Mouse (Mus musculus): ENCODE results near the gene Sh3gl1. TPM values are rescaled to one million over a fixed set of nuclear protein-coding genes. Genes with fewer than 3 reads are reported as not detected.
"Not testable (repeated sequence)": the region's sequence is repeated elsewhere in the genome, so short reads cannot be mapped to it uniquely, and the experiment has no call there.

The Sh3gl1 gene
- total RNA-seq (2021) = 10 to 100 TPM; 37.8 to 38.5 TPM

DNA sequence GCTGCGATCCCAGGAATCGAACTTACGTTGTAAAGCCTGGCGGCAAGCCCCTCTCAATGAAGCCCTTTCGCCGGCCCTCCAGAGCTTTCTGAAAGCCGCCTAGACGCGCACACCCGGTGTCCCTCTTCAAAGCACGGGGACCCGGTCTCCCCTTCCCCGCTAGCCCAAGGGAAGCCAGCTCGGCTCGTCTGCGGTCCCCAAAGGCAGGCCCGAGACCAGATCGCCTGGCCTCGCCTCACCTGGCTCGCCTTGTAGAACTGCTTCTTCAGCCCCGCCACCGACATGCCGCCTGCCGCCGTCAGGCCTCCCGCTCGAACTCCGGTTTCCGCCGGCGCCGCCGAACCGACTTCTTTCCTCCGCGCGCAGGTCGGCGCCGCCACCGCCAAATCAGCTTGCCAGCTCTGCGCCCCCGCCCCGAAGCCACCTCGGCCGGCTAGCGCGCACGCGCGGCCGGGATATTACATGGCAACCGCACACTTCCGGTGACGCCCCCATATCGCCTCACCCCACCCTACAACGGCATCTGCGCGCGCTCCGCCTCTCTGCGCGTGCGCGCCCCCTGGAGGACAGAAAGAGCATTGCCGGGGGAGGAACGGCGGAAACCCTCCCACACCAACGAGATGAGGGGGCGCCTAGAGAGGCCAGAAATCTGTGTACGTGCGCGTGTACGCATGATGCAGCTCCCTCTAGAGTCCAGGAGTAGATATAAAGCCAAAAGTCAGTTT lies at the start of gene Sh3gl1:
Gene Sh3gl1 (minus strand): TSS at position 460 of the 725 bp plus-strand sequence.
- DNase-seq = peak; percentile 100

DNA sequence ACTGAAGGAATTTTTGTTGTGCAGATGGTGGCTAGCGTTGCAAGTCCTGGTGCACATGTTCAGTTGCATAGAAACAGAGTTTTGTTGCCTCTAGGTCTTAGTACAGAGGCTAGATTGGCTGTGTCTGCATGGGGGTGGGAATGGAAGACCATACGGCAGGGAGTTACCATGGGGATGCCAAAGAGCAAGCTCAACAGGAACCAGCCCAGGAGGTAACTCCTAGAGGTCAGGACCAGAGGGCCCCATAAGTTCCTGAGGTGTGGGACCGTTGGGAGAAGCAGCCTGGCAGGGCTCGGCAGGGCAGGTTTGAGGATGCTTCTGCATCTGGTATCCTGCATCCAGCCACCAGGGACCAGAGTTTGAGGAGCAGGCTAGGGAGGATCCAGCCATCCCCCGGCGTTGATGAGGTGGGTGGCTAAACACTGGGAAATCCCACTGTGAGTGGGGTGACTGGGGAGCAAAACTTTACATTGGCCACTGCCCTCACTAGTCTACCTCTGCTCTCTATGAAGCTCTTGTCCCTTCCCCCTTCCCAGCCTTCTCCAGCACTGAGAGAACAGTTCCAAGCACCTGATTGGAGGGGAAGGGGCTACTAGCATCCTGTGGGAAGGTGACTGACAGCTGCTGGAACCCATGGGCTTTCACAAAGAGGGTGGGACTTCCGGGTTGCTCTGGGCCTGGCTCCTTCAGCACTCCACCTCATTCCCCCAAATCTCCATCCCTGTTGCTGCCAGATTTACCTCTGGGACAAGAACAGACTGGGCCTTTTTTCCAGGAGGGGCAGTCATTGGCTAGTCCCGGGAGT lies 44.5 kb upstream of the Sh3gl1 start:
- peak; percentile 52 for DNase-seq

DNA sequence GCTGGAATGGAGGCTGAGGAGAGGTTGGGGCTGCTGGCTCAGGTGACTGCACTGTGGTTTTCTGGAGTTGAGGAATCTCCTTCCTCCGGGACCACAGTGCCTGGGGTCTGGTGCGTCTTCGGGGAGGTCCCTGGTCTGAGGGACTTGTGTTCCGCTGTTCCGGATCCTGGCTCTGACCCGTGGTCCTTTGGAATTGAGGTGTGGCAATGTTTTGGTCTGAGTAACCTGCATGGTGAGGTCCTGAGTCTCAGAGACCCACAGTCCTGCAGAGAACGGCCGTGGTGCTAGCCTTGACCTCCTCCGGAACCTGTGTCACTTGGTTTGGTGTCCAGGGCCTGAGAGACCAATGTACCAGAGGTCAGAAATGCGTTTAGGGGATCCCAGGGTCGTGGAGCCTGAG lies 43.5 kb upstream of the Sh3gl1 start:
- DNase-seq = no peak

DNA sequence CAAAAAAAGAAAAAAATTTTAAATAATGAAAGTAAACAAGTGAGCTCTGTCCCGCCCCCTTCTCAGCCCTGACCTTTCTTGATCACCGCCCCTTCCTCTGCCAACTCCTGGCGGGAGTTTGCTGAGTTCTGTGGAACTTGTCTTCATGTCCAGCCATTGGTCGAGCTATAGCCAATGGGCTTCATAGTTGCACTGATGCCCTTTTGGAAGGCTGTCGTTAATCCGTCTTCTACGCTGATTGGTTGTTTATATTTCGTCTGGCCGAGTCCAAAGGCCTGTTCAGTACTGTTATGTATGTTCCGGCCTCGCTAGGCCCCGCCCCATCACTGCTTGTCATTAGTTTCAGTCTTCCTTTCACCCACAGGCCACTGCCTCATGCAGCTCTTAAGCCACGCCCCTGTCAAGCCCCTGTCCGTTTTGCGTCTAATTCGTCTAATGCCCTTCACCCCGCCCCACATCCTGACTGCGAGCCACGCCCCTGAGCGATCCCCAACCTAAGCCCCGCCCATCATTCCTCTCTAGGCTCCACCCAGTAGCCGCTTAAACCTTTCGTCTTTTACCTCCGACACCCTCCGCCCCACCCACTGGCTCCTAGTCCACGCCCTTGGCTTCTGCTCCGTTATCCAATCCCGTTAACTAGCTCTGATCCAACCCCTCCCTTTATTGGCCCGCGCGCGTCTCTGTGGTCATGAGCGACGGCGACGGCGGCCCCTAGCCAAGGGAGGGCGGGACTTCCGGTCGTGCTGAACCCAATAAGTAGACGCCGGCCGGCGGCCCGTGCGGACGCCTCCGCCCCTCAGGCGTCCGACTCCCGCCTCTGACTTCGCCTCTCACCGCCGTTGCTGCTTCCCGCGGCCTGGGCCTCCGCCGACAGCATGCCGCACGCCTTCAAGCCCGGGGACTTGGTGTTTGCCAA lies 42.7 kb upstream of the Sh3gl1 start, which contains the start of gene Hdgfl2:
Gene Hdgfl2 (plus strand): TSS at position 755 of the 916 bp plus-strand sequence.
- peak; percentile 100 for DNase-seq

DNA sequence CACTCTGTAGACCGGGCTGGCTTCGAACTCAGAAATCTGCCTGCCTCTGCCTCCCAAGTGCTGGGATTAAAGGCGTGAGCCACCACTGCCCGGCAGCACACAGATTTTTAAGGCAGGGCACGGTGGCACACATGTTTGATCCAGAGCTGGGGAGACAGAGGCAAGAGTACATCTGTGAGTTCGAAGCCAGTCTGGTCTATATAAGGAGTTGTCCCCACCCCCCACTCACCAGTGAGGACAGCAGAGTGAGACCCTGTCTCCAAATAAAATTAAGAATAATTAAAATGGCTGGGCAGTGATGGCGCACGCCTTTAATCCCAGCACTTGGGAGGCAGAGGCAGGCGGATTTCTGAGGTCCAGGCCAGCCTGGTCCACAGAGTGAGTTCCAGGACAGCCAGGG lies 41.9 kb upstream of the Sh3gl1 start:
- DNase-seq = not testable (repeated sequence)

DNA sequence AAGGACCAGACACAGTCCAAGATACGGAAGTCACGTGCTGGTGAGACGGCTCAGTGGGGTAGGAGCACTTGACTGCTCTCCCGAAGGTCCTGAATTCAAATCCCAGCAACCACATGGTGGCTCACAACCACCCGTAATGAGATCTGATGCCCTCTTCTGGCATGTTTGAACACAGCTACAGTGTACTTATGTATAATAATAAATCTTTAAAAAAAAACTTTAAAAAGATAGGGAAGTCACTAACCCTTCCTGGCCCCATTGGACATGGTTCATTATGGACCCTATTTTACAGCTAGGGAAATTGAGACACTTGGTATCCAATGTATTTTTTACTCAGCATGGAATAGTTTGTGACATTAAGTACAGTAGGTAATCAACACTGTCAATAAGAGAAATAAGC lies 41.1 kb upstream of the Sh3gl1 start:
- no peak for DNase-seq

DNA sequence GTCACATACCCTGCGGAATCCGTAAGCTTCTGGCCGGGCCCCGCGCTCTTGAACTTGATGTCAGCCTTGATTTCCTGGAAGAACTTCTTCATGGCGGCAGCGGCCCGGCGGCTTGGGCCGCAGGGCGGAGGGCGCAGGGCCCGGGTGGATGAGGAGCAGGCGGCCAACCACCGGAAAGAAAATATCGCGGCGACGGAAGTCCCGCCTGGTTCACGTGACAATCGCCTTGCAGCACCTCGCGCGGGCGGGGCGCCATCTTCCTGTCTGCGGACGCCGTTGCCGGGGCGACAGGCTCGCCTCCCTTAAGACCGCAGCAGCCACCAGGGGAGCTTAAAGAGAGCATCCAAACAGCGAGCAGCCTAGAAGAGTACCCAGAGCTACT lies 38.4 kb upstream of the Sh3gl1 start, which contains the start of gene Ubxn6:
Gene Ubxn6 (minus strand): TSS at position 202 of the 382 bp plus-strand sequence.
- peak; percentile 99 for DNase-seq

DNA sequence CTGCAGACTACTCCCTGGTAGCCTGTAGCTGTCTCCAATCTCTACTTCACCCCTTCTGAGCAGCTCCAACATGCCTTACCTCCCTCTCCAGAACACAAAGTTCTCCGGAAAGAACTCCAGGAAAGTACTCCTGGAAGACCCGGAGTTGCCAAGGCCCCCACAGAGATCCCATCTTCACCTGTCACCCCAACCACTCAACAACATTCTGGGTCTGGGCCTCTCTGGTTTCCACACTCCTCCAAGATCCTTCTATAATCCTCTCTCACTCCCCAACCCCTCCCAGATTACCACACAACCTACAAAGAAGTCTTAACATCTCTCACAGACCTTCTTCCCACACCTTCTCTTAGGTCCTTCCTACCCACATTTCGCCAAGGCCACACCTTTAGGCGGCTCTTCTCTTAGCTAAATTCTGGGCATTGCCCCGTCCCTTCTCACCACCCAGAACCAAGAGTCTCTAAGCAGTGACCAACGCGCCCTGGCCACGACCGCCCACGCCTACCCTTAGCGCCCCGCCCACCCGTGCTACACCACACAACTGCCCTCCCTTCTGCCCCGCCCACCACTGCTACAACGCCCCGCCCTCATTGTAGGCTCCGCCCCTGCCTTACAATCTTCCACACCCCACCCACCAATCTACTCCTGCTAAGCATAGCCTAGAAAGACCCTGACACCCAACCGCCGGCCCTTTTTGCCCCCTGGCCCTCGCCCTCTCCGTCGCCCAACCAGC lies 37.8 kb upstream of the Sh3gl1 start:
- peak; percentile 90 for DNase-seq

DNA sequence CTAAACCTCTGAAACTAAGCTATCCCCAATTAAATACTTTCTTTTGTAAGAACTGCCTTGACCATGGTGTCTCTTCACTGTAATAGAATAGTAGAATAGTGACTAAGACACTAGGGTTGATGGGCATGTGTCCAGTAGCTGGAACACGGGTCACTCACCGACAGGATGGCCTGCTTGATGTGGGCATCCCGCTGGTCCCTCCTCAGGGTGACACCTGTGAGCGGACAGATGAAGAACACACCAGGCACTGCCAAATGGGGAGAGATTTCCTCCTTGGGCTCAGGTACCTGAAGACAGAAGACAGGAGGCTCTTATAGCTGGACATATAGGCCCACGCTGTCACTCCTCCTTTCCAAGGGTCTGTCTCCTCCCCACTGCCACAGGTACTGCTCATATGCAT lies 35.8 kb upstream of the Sh3gl1 start:
- DNase-seq = no peak

DNA sequence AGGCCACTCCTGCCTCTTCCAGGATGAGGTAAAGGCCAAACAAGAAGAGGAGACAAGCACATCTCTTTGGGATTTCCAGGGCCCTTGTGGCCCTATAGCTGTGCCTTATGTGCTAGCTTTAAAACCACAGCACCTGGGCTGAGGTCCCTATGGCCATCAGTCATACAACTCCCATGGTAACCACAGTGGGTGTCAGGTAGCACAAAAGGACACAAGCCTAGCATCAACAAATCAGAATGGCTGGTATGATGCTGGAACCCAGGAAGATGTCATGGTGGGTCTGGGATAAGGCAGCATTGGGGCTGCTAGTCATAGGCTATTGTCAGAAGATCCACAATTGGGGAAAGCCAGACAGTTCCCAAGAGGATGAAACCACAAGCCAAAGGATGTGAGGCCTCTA lies 34.7 kb upstream of the Sh3gl1 start:
- no peak for DNase-seq

DNA sequence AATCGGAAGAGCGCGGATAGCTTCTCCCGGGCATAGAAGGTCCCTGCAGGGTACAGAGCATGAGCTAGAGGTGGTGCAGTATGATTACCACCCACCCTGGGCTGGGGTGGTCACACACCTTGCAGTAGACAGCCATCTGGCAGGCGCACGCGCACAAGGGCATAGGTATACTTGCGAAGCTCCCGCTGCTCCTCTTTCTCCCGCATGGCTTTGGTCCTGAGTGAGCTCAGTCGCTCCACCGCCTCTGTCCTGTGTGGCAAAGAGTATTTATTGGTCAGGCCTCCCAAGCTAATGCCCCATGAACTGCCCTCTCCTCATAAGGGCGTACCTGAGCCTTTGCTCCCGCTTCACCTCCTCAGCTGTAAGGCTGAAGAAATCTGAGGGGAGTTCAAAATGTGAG lies 32.6 kb upstream of the Sh3gl1 start:
- DNase-seq = no peak

DNA sequence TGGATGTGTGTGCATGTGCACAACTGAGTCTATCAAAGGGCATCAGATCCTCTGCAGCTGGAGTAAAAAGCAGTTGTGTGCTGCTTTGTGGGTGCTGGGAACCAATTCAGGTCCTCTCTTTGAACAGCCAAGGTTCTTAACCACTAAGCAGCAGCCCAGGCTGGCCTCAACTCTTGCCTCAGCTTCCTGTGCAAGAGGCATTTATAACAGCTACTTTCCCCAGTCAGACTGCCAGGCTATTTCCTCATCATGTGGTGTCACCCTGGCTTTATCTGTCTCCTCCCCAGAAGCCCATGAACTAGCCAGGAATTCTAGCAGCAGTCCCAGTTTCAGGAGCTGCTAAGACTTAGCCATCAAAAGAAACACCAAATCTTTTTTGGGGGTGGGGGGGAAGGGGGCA lies 30.0 kb upstream of the Sh3gl1 start:
- no peak for DNase-seq

DNA sequence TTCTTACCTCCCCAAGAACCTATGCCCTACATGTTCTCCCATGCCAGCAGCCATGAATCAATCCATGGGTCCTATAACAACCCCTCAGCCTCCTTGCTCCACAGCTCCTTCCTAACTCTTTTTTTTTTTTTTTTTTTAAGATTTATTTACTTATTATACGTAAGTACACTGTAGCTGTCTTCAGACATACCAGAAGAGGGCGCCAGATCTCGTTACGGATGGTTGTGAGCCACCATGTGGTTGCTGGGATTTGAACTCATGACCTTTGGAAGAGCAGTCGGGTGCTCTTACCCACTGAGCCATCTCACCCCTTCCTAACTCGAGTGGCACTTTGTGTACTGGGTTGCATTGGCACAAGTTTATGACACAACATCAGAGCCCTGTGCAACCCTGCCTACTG lies 29.3 kb upstream of the Sh3gl1 start:
- not testable (repeated sequence) for DNase-seq

DNA sequence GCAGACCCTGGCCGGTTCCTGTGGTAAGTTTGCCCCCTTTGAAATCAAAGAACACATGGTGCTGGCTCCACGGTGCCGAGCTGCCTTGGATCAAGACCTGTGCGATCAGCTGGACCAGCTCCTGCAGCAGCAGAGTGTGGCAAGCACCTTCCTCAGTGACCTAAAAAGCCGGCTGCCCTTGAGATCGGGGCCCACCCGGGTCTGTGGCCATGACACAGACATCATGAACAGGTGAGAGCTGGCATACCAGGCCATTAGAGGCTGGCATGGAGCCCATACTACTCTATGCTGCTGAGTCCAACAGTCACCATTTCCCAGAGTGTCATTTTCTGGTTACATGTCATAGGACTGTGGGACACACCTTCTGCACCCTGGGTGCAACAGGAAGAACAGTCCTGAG lies 25.6 kb upstream of the Sh3gl1 start:
- DNase-seq = no peak

DNA sequence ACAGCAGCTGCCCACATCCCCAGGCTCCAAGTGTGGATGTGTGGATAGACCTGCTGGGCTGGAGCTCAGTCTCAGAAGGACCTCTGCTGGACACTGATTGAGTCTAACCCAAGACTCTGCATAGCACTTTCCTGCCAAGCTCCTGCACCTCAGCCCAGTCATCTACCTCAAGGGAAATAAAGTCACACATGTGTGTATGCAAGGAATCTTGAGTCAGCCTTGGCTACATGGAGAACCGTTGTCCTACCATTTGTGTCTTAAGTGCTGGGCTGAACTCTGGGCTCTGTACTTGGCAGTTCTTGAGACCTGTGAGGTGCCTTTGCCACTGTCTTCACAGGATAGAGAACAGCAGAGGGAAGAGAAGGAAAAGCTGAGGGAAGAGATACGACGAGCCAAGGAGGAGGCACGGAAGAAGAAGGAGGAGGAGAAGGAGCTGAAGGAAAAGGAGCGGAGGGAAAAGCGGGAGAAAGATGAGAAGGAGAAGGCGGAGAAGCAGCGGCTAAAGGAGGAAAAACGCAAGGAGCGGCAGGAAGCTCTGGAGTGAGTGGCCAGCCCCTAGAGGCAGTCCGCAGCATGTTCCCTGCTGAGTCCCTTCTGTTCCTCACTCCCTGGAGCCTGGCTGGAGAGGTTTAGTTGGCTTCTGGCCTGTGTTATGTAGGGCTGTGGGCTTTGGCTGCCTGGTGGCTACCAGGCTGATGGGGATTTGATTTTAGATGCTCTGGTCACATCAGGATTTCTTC lies 21.1 kb upstream of the Sh3gl1 start:
- DNase-seq = no peak

DNA sequence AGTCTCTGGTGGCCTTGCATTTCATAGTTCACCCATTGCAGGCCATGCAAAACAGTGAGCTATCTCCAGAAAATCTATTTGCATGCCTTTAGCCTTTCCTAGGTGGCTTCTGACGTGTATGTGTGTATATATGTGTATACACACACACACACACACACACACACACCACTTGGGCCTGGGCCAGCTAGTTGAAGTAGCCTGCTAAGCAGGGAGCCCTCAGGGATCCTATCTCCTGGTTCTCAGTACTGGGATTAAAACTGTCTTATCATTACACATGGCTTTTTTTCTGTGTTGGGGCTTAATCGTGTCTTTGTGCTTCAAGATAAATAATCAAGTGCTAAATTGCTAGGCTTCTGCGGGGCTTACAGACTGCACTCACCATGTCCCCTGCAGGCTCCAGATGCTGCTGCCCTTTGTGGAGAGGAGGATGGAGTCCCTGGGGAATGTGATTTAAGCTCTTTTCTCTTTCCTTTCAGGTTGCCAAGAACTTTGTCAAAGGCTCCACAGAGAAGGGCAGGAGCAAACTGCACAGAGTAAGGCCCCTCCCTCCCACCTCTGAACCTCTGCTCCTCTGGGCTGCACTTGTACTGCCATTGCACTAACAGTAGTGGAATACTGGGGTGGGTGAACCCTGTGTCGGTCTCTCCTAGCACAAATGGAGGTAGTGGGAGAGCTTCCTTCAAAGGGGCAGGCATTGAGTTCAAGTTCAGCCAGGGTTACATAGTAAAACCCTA lies 19.7 kb upstream of the Sh3gl1 start:
- no peak for DNase-seq

DNA sequence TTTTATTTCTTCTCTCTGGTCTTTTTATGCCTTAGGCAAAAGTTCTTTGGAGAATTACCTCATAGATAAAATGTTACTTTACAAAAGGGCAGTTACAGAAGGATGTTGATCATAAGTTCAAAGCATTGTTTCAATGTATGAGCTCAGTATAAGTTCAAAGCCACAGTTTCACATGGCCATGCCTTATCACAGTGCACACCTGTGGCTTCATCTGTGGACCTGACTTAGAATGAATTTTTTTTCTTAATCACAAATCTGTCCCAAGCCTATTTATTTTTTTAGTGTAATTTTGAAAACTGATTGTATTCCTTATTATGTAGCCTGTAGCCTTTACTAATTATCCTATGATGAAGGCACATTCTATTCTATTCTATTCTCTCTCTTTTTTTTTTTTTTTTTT lies 18.5 kb upstream of the Sh3gl1 start:
- no peak for DNase-seq

DNA sequence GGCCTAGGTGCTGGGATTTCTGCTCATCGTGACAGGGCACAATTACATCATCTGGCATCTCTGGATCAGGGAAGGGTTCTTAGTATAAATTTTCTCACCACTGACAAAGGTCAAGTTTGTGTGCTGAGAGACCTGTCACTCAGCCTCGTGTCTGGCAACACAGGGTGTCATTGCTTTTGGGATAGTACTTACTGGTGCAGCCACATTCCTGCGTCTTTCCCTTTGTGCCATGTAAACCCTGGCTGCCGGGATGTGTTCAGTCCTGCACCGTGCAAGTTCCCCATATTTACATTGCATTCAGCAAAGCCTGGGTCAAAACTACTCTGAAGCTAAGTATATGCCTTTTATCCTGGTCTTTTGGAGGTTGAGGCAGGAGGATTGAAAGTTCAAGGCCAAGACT lies 14.9 kb upstream of the Sh3gl1 start:
- no peak for DNase-seq

DNA sequence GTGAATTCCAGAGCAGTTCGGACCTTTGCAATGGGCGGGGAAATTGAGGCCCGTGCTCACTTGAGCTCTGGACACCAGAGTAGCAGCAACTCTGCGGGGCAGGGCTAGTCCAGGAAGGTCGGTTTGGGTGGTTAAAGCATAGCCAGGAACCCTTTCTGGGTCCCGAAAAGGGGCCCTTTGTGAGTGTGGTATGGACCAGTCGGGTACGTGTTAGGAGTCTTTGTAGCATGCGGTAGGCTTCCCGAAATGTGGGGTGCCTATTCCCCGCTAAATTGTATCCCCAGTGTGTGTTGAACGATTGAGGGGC lies 4.4 kb upstream of the Sh3gl1 start:
- DNase-seq = no peak

DNA sequence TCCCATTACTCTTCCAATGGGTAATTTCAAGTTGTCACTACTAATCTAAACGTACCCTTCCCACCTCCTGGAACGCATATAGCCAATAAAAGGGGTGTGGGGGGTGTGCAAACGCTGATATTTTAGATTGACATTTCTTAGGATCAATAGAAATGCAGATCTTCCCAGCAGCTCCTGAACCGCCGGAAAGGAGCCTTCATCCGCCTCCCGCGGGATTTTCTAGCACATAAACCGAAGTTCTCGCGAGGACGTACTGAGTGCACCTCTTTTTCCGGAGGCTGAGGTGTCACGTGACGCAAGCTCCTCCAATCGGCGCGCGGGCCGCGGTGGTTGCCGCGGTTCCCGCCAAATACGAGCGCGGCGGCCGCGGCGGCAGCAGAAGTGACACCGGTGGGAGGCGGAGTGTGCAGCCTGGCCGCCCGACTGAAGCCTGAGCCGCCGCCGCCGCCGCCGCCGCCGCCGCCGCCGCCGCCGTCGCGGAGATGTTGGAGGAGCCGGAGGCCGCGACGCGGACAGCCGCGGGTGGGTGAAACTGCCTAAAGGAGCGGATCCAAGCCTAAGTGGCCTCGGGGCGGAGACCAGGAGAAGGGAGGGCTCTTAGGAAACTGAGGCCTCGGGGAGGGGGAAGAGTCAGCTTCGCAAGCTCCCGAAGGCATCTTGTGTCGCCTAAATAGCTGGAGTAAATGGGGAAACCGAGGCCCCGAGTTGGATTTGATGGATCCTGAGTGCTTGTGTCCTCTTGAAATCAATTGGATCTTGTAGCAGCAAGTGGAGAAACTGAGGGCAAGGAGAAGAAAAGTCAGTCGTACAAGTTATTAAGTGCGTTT lies 3.8 kb upstream of the Sh3gl1 start, which contains the start of gene Chaf1a:
Gene Chaf1a (plus strand): TSS at position 410 of the 827 bp plus-strand sequence.
- peak; percentile 98 for DNase-seq
